Mouse (Mus musculus) liver, embryonic 12.5 days (tissue): ENCODE data around the gene Dnaic2. TPM values are rescaled to one million over a fixed set of nuclear protein-coding genes. Genes with fewer than 3 reads are reported as not detected.

Source experiments
- polyA plus RNA-seq: library from polyadenylated mRNA; unstranded; fragments of >200 nt; fragmentation: Nextera tagmentation; extraction: Ambion mirVana; gene quantifications from 2 replicates; pipeline ENCODE4 v1.2.1, GENCODE M21; 2016

Dnaic2 gene
- polyA plus RNA-seq, 1 experiment from 2014 or later = 0.05 TPM

Other genes with a start within 250 kb of the Dnaic2 start
- 1,173 and 1,181 TPM in 2 replicates for gene Rpl38, start 58.9 kb upstream of the Dnaic2 start, polyA plus RNA-seq
- 5.6 and 6.1 TPM in 2 replicates for gene Ttyh2, start 52.0 kb upstream of the Dnaic2 start, polyA plus RNA-seq
- gene Kif19a, start 38.0 kb downstream of the Dnaic2 start, polyA plus RNA-seq = 0.13 TPM in 1 of 2 replicates, not detected in the other
- gene Btbd17, start 68.5 kb downstream of the Dnaic2 start, polyA plus RNA-seq = not detected in 2 replicates
- gene Gpr142, start 71.5 kb downstream of the Dnaic2 start, polyA plus RNA-seq = not detected in 2 replicates
- 14.3 TPM in 2 replicates for gene Gprc5c, start 123.7 kb downstream of the Dnaic2 start, polyA plus RNA-seq
- gene Cd300a, start 162.6 kb downstream of the Dnaic2 start, polyA plus RNA-seq = 3.7 and 4.6 TPM in 2 replicates
- gene Cd300lb, start 207.0 kb downstream of the Dnaic2 start, polyA plus RNA-seq = 0.39 and 0.67 TPM in 2 replicates
- not detected in 2 replicates for gene Cd300c, start 241.7 kb downstream of the Dnaic2 start, polyA plus RNA-seq